In genomic region chr8:80738388-80739154, GRCm38 (mm10) we compare ENCODE assay signal across 8 mouse cellular contexts. TPM values are rescaled to one million over a fixed set of nuclear protein-coding genes. Genes with fewer than 3 reads are reported as not detected.
DNase-seq lines count a peak whose midpoint lies in the region; ATAC-seq and TF ChIP-seq lines count a peak whose summit lies in the region.

No protein-coding gene starts in this region.

- no peak for TF ChIP-seq RAD21 in CH12.LX (IDR thresholded peaks at IDR 0.05; ENCODE audit: low read depth, low read length)

- peaks cover 9 to 17% of the 10 kb centered on the region in 2 experiments for H3K36me3 ChIP-seq in CH12.LX (replicated peaks in 1 of 2; ENCODE audit: control insufficient read depth in 1 of 2, insufficient read depth in 1 of 2, low read length in 1 of 2)
- H3K36me3 ChIP-seq in forebrain, embryonic 10.5 days (replicated peaks) = peaks cover 28% of the 10 kb centered on the region
- peaks cover 25% of the 10 kb centered on the region for H3K36me3 ChIP-seq in heart, embryonic 14.5 days (ENCODE audit: control insufficient read depth, insufficient read depth, low read length)
- peaks cover 19% of the 10 kb centered on the region for H3K36me3 ChIP-seq in neural tube, embryonic 14.5 days (ENCODE audit: control insufficient read depth, insufficient read depth, low read length)

- in situ Hi-C loops in CH12.LX (cut with MboI; ENCODE audit: low pct_ligation_motif_present, low pct_unique_long_range_greater_than_20kb, low sequenced_read_pairs) = no loop called here

- no peak for TF ChIP-seq POLR2A in CH12.LX (IDR thresholded peaks at IDR 0.05; ENCODE audit: low read depth, low read length)

- peak overlapping the region; percentile 90 for H3K27ac ChIP-seq in CH12.LX (ENCODE audit: insufficient read depth, low read depth)
- H3K27ac ChIP-seq in forebrain, embryonic 10.5 days = peak overlapping the region; percentile 98
- peak overlapping the region; percentile 93 to 98 for H3K27ac ChIP-seq in heart, embryonic 14.5 days (replicated peaks in 1 of 2; ENCODE audit: control insufficient read depth in 1 of 2, insufficient read depth in 1 of 2, low read depth in 2 of 2, low read length in 2 of 2)
- peak overlapping the region; percentile 96 for H3K27ac ChIP-seq in neural tube, embryonic 14.5 days (ENCODE audit: low read depth, low read length)

- no peak for TF ChIP-seq CTCF in CH12.LX (conservative IDR thresholded peaks at IDR 0.05 in 1 of 2, IDR thresholded peaks at IDR 0.05 in 1 of 2; ENCODE audit: low read depth in 2 of 2, low read length in 2 of 2)

- DNase-seq in CH12.LX (ENCODE audit: extremely low read depth) = peak; percentile 52
- DNase-seq in c-Kit-negative CD71-positive TER-119-positive erythroid progenitor cells, embryonic 14.5 days (ENCODE audit: low read depth, low spot score) = peak; percentile 38
- DNase-seq in forebrain, embryonic 10.5 days (ENCODE audit: extremely low spot score, low spot score) = peak; percentile 71
- DNase-seq in kidney, postnatal 25 days = peak; percentile 21 to 57
- DNase-seq in lung, adult 18-20 months = peak; percentile 26 to 30
- DNase-seq in testis, postnatal 10 days (ENCODE audit: low spot score) = peak; percentile 65

- H3K4me3 ChIP-seq in CH12.LX (replicated peaks in 1 of 3; ENCODE audit: low read depth in 2 of 3, low read length in 2 of 3, poor library complexity in 1 of 3) = peak overlapping the region; percentile 79 to 95 (median 87)
- H3K4me3 ChIP-seq in forebrain, embryonic 10.5 days = peak overlapping the region; percentile 84
- peak overlapping the region; percentile 69 to 86 for H3K4me3 ChIP-seq in heart, embryonic 14.5 days (ENCODE audit: control insufficient read depth in 1 of 2, insufficient read depth in 1 of 2, low read depth in 1 of 2, low read length in 2 of 2)
- peak overlapping the region; percentile 88 for H3K4me3 ChIP-seq in neural tube, embryonic 14.5 days (ENCODE audit: low read depth, low read length)

- peaks cover 31% of the 10 kb centered on the region for H3K79me2 ChIP-seq in CH12.LX (replicated peaks; ENCODE audit: control insufficient read depth, extremely low read depth, insufficient read depth, poor library complexity, severe bottlenecking)

- no peaks in the 10 kb centered on the region for H3K27me3 ChIP-seq in CH12.LX (replicated peaks)
- H3K27me3 ChIP-seq in forebrain, embryonic 10.5 days (ENCODE audit: poor library complexity, severe bottlenecking) = no peaks in the 10 kb centered on the region
- no peaks in the 10 kb centered on the region for H3K27me3 ChIP-seq in heart, embryonic 14.5 days (ENCODE audit: control insufficient read depth, insufficient read depth, low read length)
- H3K27me3 ChIP-seq in neural tube, embryonic 14.5 days (ENCODE audit: control insufficient read depth, insufficient read depth, low read length) = no peaks in the 10 kb centered on the region

- no peaks in the 10 kb centered on the region for H3K9me3 ChIP-seq in CH12.LX (replicated peaks; ENCODE audit: low read length)
- no peaks in the 10 kb centered on the region for H3K9me3 ChIP-seq in forebrain, embryonic 10.5 days
- H3K9me3 ChIP-seq in heart, embryonic 14.5 days (ENCODE audit: control insufficient read depth, low read length) = no peaks in the 10 kb centered on the region
- H3K9me3 ChIP-seq in neural tube, embryonic 14.5 days (ENCODE audit: control insufficient read depth, low read length) = no peaks in the 10 kb centered on the region; the same call in 1 of the 2 replicates

- peaks cover 6 to 23% of the 10 kb centered on the region in 2 experiments; a peak in 3 of 4 replicates for H3K4me1 ChIP-seq in CH12.LX (ENCODE audit: control insufficient read depth in 1 of 2, insufficient read depth in 2 of 2)
- peaks cover 17% of the 10 kb centered on the region for H3K4me1 ChIP-seq in forebrain, embryonic 10.5 days
- peaks cover 4 to 8% of the 10 kb centered on the region in 2 experiments; a peak in 3 of 4 replicates for H3K4me1 ChIP-seq in heart, embryonic 14.5 days (ENCODE audit: control insufficient read depth in 2 of 2, insufficient read depth in 2 of 2, low read length in 2 of 2)
- peaks cover 7% of the 10 kb centered on the region; the same call in 1 of the 2 replicates for H3K4me1 ChIP-seq in neural tube, embryonic 14.5 days (ENCODE audit: control insufficient read depth, insufficient read depth, low read length)

- TF ChIP-seq EP300 in CH12.LX (IDR thresholded peaks at IDR 0.05; ENCODE audit: low read length) = 0 out of 2 replicates have a peak, but pooled peaks have one; percentile 8

- under 1% methylated on average over 83 of the region's 84 CpGs for WGBS in forebrain, embryonic 10.5 days
- WGBS in heart, embryonic 14.5 days = under 1% methylated on average over 55 of the region's 84 CpGs
- WGBS in neural tube, embryonic 14.5 days = under 1% methylated on average over 81 of the region's 84 CpGs

- peak overlapping the region; percentile 82 for H3K4me2 ChIP-seq in CH12.LX (ENCODE audit: insufficient read depth, low read depth, poor library complexity, severe bottlenecking)
- H3K4me2 ChIP-seq in heart, embryonic 14.5 days (ENCODE audit: low read length) = peak overlapping the region; percentile 96
- H3K4me2 ChIP-seq in neural tube, embryonic 14.5 days (ENCODE audit: low read depth, low read length) = peak overlapping the region; percentile 91

- ATAC-seq in heart, embryonic 14.5 days (ENCODE audit: insufficient number of reproducible peaks, insufficient read depth, low FRiP score, low read depth) = peak; percentile 43
- ATAC-seq in neural tube, embryonic 14.5 days (ENCODE audit: low read depth) = peak; percentile 79

- dilution Hi-C loops in CH12.LX (cut with MboI; ENCODE audit: extremely low pct_ligation_motif_present, extremely low pct_unique_long_range_greater_than_20kb, low sequenced_read_pairs) = no loop called here

- H3K9ac ChIP-seq in CH12.LX (ENCODE audit: insufficient read depth, low read depth) = peak overlapping the region; percentile 88
- H3K9ac ChIP-seq in heart, embryonic 14.5 days (ENCODE audit: low read length) = peak overlapping the region; percentile 88
- peak overlapping the region; percentile 88 for H3K9ac ChIP-seq in neural tube, embryonic 14.5 days (replicated peaks; ENCODE audit: low read depth, low read length)

TF ChIP-seq in CH12.LX, 34 proteins besides CTCF, POLR2A, EP300 and RAD21:
- no peak for TF ChIP-seq MAFK (IDR thresholded peaks at IDR 0.05; ENCODE audit: insufficient replicate concordance, low read length)
- no peak for TF ChIP-seq CHD2 (IDR thresholded peaks at IDR 0.05; ENCODE audit: low read length)
- peak; percentile 4; the same call in 1 of the 2 replicates for TF ChIP-seq MXI1 (IDR thresholded peaks at IDR 0.05; ENCODE audit: low read depth, low read length)
- TF ChIP-seq JUN (IDR thresholded peaks at IDR 0.05; ENCODE audit: insufficient read depth, low read depth, low read length) = no peak
- TF ChIP-seq KAT2A (IDR thresholded peaks at IDR 0.05; ENCODE audit: insufficient replicate concordance, low read length) = no peak
- TF ChIP-seq SIN3A (IDR thresholded peaks at IDR 0.05; ENCODE audit: low read length) = peak; percentile 53; the same call in 1 of the 2 replicates
- no peak for TF ChIP-seq ZMIZ1 (IDR thresholded peaks at IDR 0.05; ENCODE audit: low read depth, low read length)
- no peak for TF ChIP-seq ETS1 (conservative IDR thresholded peaks at IDR 0.05; ENCODE audit: low read depth, low read length)
- no peak for TF ChIP-seq CHD1 (IDR thresholded peaks at IDR 0.05; ENCODE audit: low read depth, low read length)
- no peak for TF ChIP-seq ELF1 (IDR thresholded peaks at IDR 0.05; ENCODE audit: low read depth, low read length)
- TF ChIP-seq MAX (IDR thresholded peaks at IDR 0.05; ENCODE audit: low read length) = no peak
- TF ChIP-seq ZNF384 (IDR thresholded peaks at IDR 0.05; ENCODE audit: low read depth, low read length) = no peak
- peak; percentile 64 for TF ChIP-seq UBTF (IDR thresholded peaks at IDR 0.05; ENCODE audit: low read depth, low read length)
- peak; percentile 62; the same call in 1 of the 2 replicates for TF ChIP-seq NRF1 (IDR thresholded peaks at IDR 0.05; ENCODE audit: low read depth, low read length)
- TF ChIP-seq NELFE (IDR thresholded peaks at IDR 0.05; ENCODE audit: low read depth, low read length) = 0 out of 2 replicates have a peak, but pooled peaks have one; percentile 35
- TF ChIP-seq TCF12 (IDR thresholded peaks at IDR 0.05; ENCODE audit: low read depth, low read length) = 0 out of 2 replicates have a peak, but pooled peaks have one; percentile 31
- 0 out of 2 replicates have a peak, but pooled peaks have one; percentile 8 for TF ChIP-seq BHLHE40 (IDR thresholded peaks at IDR 0.05; ENCODE audit: low read depth, low read length)
- TF ChIP-seq ZC3H11A (IDR thresholded peaks at IDR 0.05; ENCODE audit: low read depth, low read length) = no peak

RNA-seq across cellular contexts. Expression of gene Smarca5, which starts 0.7 kb away (rescaled TPM):
- 54.4 and 74.8 TPM in 2 replicates for total RNA-seq in CH12.LX (2012; rRNA removed)
- 109 and 133 TPM in 2 replicates for total RNA-seq in CH12.LX (2014; rRNA removed)
- polyA plus RNA-seq in CH12.LX (2012; ENCODE audit: insufficient read length, low read depth) = 77.1 and 96.6 TPM in 2 replicates
- polyA plus RNA-seq in forebrain, embryonic 10.5 days (2016; fragmentation: Nextera tagmentation; extraction: Ambion mirVana) = 111 and 120 TPM in 2 replicates
- polyA plus RNA-seq in heart, embryonic 14.5 days (2014; fragmentation: Nextera tagmentation; extraction: Ambion mirVana) = 42.7 and 45.1 TPM in 2 replicates
- 49.2 and 60.9 TPM in 2 replicates for polyA plus RNA-seq in neural tube, embryonic 14.5 days (2014; fragmentation: Nextera tagmentation; extraction: Ambion mirVana)

Comparison
In these comparisons a context has a peak if more than half of its experiments do, and no peak if none do; other contexts are left out.
1. Peak in every context shown above with its lines: DNase-seq, ATAC-seq, H3K4me3 ChIP-seq and H3K27ac ChIP-seq.